Mouse (Mus musculus) liver, postnatal 0 days (tissue): ENCODE results near the gene Map1s.

ENCODE experiments used
- CTCF ChIP-seq: sonication (generic); IDR thresholded peaks from 2 replicates; pipeline ENCODE4 v1.5.1; 2016; ENCODE audit warnings: antibody characterized with exemption, low read depth
- EP300 ChIP-seq: IDR thresholded peaks from 2 replicates; pipeline ENCODE4 v1.6.1; 2016; ENCODE audit warnings: antibody characterized with exemption, low read depth, mild to moderate bottlenecking

DNA sequence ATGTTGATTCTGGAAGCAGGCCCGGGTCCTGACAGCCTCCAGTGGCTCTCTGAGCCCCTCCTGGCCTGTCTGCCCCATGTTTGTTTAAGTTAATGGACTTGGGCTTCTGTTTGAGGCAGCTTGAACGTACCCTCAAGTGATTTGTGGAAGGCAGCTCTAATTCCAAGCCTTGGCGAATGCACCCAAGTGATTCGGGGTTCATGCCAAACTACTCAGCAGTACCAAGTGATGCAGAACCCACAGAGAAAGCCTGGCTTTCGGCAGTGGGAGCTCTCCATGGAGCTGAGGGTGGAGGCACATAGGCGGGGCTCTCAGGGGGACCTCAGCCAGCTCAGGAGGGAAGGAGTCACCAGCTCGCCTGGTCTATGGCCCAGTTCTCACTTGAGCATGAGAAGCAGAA lies 29.1 kb downstream of the Map1s start:
- TF ChIP-seq CTCF (no peak), EP300 (no peak)
